Mouse (Mus musculus): ENCODE measurements around the gene Rrbp1. TPM values are rescaled to one million over a fixed set of nuclear protein-coding genes. Genes with fewer than 3 reads are reported as not detected.
A peak's percentile ranks its signal among the peaks of the same experiment; 100 is the strongest.

Gene Rrbp1
- total and polyA plus RNA-seq, 2 experiments from 2014 or later = 22.4 to 33.9 TPM

- DNase-seq (ENCODE audit: low spot score) (peak; percentile 9), ATAC-seq (ENCODE audit: low FRiP score) (no peak)
- WGBS = 74% methylated on average over 5 of the region's 5 CpGs
- Histone ChIP-seq H3K4me2 (ENCODE audit: low read depth, low read length, poor library complexity, severe bottlenecking) (no peak overlapping the region), H3K9me3 (ENCODE audit: low read length) (no peaks in the 10 kb centered on the region), H3K4me3 (ENCODE audit: low read depth, low read length) (no peak overlapping the region), H3K27ac (ENCODE audit: low read depth, low read length) (no peak overlapping the region), H3K4me1 (ENCODE audit: insufficient read depth, low read length) (no peaks in the 10 kb centered on the region), H3K9ac (replicated peaks; ENCODE audit: low read length, poor library complexity, severe bottlenecking) (no peak overlapping the region), H3K27me3 (ENCODE audit: insufficient read depth, low read length) (no peaks in the 10 kb centered on the region), H3K36me3 (ENCODE audit: insufficient read depth, low read length) (no peaks in the 10 kb centered on the region)
- TF ChIP-seq CTCF (IDR thresholded peaks at IDR 0.05) = no peak
Measured at GRCm38 (mm10) chr2:143900821-143901351, 110.2 kb downstream of the Rrbp1 start.

- no peak for TF ChIP-seq CTCF (IDR thresholded peaks at IDR 0.05)
- Histone ChIP-seq H3K4me2 (ENCODE audit: low read depth, low read length, poor library complexity, severe bottlenecking) (no peak overlapping the region), H3K4me3 (ENCODE audit: low read depth, low read length) (no peak overlapping the region), H3K27ac (ENCODE audit: low read depth, low read length) (no peak overlapping the region), H3K9me3 (ENCODE audit: low read length) (no peaks in the 10 kb centered on the region), H3K9ac (replicated peaks; ENCODE audit: low read length, poor library complexity, severe bottlenecking) (no peak overlapping the region), H3K27me3 (ENCODE audit: insufficient read depth, low read length) (no peaks in the 10 kb centered on the region), H3K4me1 (ENCODE audit: insufficient read depth, low read length) (no peaks in the 10 kb centered on the region), H3K36me3 (ENCODE audit: insufficient read depth, low read length) (no peaks in the 10 kb centered on the region)
- DNase-seq (ENCODE audit: low spot score) (no peak), ATAC-seq (ENCODE audit: low FRiP score) (no peak)
- WGBS = 93% methylated on average over 9 of the region's 9 CpGs
Measured at GRCm38 (mm10) chr2:143899470-143900220, 111.4 kb downstream of the Rrbp1 start.

Other genes starting within 250 kb of the Rrbp1 start
- gene Bfsp1, start 148.1 kb downstream of the Rrbp1 start, total RNA-seq (2014; rRNA removed) = 1.5 and 2.5 TPM in 2 replicates
- 2.5 TPM in 2 replicates for gene Bfsp1, start 148.1 kb downstream of the Rrbp1 start, polyA plus RNA-seq (2015; fragmentation: Nextera tagmentation; extraction: Ambion mirVana)
- 244 and 284 TPM in 2 replicates for gene Dstn, start 95.9 kb downstream of the Rrbp1 start, total RNA-seq (2014; rRNA removed)
- 409 and 413 TPM in 2 replicates for gene Dstn, start 95.9 kb downstream of the Rrbp1 start, polyA plus RNA-seq (2015; fragmentation: Nextera tagmentation; extraction: Ambion mirVana)
- gene Banf2, start 21.8 kb upstream of the Rrbp1 start, total RNA-seq (2014; rRNA removed) = not detected in 2 replicates
- gene Banf2, start 21.8 kb upstream of the Rrbp1 start, polyA plus RNA-seq (2015; fragmentation: Nextera tagmentation; extraction: Ambion mirVana) = not detected in 2 replicates